Comparison of ENCODE assay signal across 10 mouse cellular contexts in genomic region chr2:55479933-55480601, GRCm38 (mm10). TPM values are rescaled to one million over a fixed set of nuclear protein-coding genes. Genes with fewer than 3 reads are reported as not detected.
DNase-seq lines count a peak whose midpoint lies in the region; ATAC-seq lines count a peak whose summit lies in the region.
"Had no signal": no experiment of that assay in that cellular context is flagged by ENCODE, and none has a peak within 500 bp of the region (broad histone marks: within the 10 kb centered on the region; RNA-seq: fewer than 3 reads in every experiment).

No protein-coding gene starts in this region.

- H3K4me3 ChIP-seq in heart, embryonic 12.5 days = no peak overlapping the region
- no peak overlapping the region for H3K4me3 ChIP-seq in embryonic facial prominence, embryonic 15.5 days (replicated peaks)
- H3K4me3 ChIP-seq: stomach, embryonic 15.5 days had no signal

- no peak for ATAC-seq in heart, embryonic 12.5 days (ENCODE audit: insufficient number of reproducible peaks, low FRiP score)
- ATAC-seq in embryonic facial prominence, embryonic 15.5 days (ENCODE audit: insufficient number of reproducible peaks, low FRiP score, low TSS enrichment, low read depth) = 0 out of 2 replicates have a peak, but pooled peaks have one; percentile 43

- DNase-seq in heart, adult 11 months = peak; percentile 85
- DNase-seq in brain, adult 2 months (ENCODE audit: low read depth, low spot score) = peak; percentile 97
- peak; percentile 62 for DNase-seq in layer of hippocampus, adult 9-10 months (ENCODE audit: low spot score)
- no peak for DNase-seq in kidney, postnatal 10 days
- no peak for DNase-seq in adrenal gland, postnatal 10 days
- no peak for DNase-seq in adrenal gland, postnatal 36 days

- H3K4me2 ChIP-seq in heart, embryonic 12.5 days = no peak overlapping the region
- H3K4me2 ChIP-seq in embryonic facial prominence, embryonic 15.5 days (replicated peaks) = no peak overlapping the region
- H3K4me2 ChIP-seq: stomach, embryonic 15.5 days had no signal

- H3K4me1 ChIP-seq in heart, embryonic 12.5 days (replicated peaks) = no peaks in the 10 kb centered on the region
- H3K4me1 ChIP-seq in embryonic facial prominence, embryonic 15.5 days = no peaks in the 10 kb centered on the region
- H3K4me1 ChIP-seq: stomach, embryonic 15.5 days had no signal

- H3K9ac ChIP-seq in heart, embryonic 12.5 days = no peak overlapping the region
- H3K9ac ChIP-seq in embryonic facial prominence, embryonic 15.5 days = no peak overlapping the region
- H3K9ac ChIP-seq: stomach, embryonic 15.5 days had no signal

- 51% methylated on average over 4 of the region's 4 CpGs for WGBS in heart, embryonic 12.5 days
- WGBS in embryonic facial prominence, embryonic 15.5 days = 39% methylated on average over 4 of the region's 4 CpGs

- H3K9me3 ChIP-seq in heart, embryonic 12.5 days (replicated peaks) = no peaks in the 10 kb centered on the region
- no peaks in the 10 kb centered on the region for H3K9me3 ChIP-seq in embryonic facial prominence, embryonic 15.5 days (replicated peaks)
- H3K9me3 ChIP-seq: stomach, embryonic 15.5 days had no signal

- no peaks in the 10 kb centered on the region for H3K27me3 ChIP-seq in heart, embryonic 12.5 days (replicated peaks)
- H3K27me3 ChIP-seq in embryonic facial prominence, embryonic 15.5 days = no peaks in the 10 kb centered on the region
- H3K27me3 ChIP-seq: stomach, embryonic 15.5 days had no signal

- H3K27ac ChIP-seq in heart, embryonic 12.5 days (ENCODE audit: poor library complexity, severe bottlenecking) = no peak overlapping the region
- H3K27ac ChIP-seq in embryonic facial prominence, embryonic 15.5 days (replicated peaks) = no peak overlapping the region
- H3K27ac ChIP-seq: stomach, embryonic 15.5 days had no signal

- no peaks in the 10 kb centered on the region for H3K36me3 ChIP-seq in heart, embryonic 12.5 days
- H3K36me3 ChIP-seq in embryonic facial prominence, embryonic 15.5 days = no peaks in the 10 kb centered on the region
- H3K36me3 ChIP-seq: stomach, embryonic 15.5 days had no signal

RNA-seq across cellular contexts. Expression of gene Kcnj3, which starts 44.3 kb away (rescaled TPM):
- 6.3 and 7.0 TPM in 2 replicates for polyA plus RNA-seq in heart, embryonic 12.5 days (2016; fragmentation: Nextera tagmentation; extraction: Ambion mirVana)
- polyA plus RNA-seq in embryonic facial prominence, embryonic 15.5 days (2015; fragmentation: Nextera tagmentation; extraction: Ambion mirVana) = 0.77 and 1.1 TPM in 2 replicates
- total RNA-seq in adrenal gland, postnatal 10 days (2021) = under 1 TPM; 0.48 to 0.51 TPM
- under 1 TPM; 0.53 to 0.60 TPM for total RNA-seq in adrenal gland, postnatal 36 days (2021)
- total RNA-seq: granulocyte monocyte progenitor cell, adult 5-6 weeks had no signal

Comparison
In these comparisons a context has a peak if more than half of its experiments do, and no peak if none do; other contexts are left out.
1. DNase-seq: peak in heart, adult 11 months (single experiment), brain, adult 2 months (single experiment) and layer of hippocampus, adult 9-10 months (single experiment); none in kidney, postnatal 10 days (single experiment), adrenal gland, postnatal 10 days (single experiment) and adrenal gland, postnatal 36 days (0 of 2).